Mouse (Mus musculus): ENCODE measurements around the gene Arhgap27.

- TF ChIP-seq USF1 (IDR thresholded peaks at IDR 0.05; ENCODE audit: low read depth): no peak
- TF ChIP-seq E2F4 (IDR thresholded peaks at IDR 0.05; ENCODE audit: insufficient read depth): no peak
- no peak for TF ChIP-seq MYOD1 (IDR thresholded peaks at IDR 0.05; ENCODE audit: control insufficient read depth in 1 of 3, insufficient read length in 2 of 3, low read depth in 2 of 3)
- no peak for TF ChIP-seq POLR2A (IDR thresholded peaks at IDR 0.05; ENCODE audit: insufficient read length, low read depth)
Measured at GRCm38 (mm10) chr11:103340677-103341076, 22.8 kb downstream of the Arhgap27 start.

Data from myocyte (in vitro differentiated cells).